Mouse (Mus musculus) heart, adult 2 months (tissue): ENCODE measurements around the gene Scamp5.

Source experiments
- CTCF ChIP-seq: fragments of 200-600 bp; IDR thresholded peaks from 2 replicates; pipeline ENCODE4 v1.8.1; 2022; ENCODE audit warnings: antibody characterized with exemption, mild to moderate bottlenecking, moderate library complexity
- EP300 ChIP-seq: fragments of 200-500 bp; IDR thresholded peaks from 2 replicates; pipeline ENCODE4 v1.6.1; 2011; ENCODE audit warnings: low read depth, low read length, control low read depth; ENCODE audit not compliant: insufficient read depth
- POLR2A ChIP-seq: fragments of 200-500 bp; IDR thresholded peaks from 2 replicates; pipeline ENCODE4 v1.6.1; 2011; ENCODE audit warnings: mild to moderate bottlenecking, low read depth, low read length, control low read depth; ENCODE audit not compliant: insufficient read depth

DNA sequence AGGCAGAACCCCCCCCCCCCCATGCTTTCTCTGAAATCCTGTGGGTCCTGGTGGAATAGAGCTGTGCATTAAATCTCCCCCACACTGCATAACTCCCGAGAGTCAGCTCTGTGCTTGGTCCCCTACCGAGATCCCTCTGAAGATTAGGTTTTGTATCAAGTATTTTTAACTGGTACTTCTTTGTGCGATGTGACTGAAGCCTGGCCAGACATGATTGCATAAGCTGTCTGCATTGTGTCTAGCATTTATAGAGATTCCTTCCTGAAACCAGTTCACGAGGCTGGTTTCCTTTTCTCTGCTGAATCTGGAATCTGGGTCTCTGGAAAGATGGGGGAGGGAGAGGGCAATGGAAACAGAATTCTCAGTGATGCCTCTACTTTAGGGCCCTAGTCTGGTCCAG, 39.5 kb downstream of the Scamp5 start:
- TF ChIP-seq CTCF = no peak
- TF ChIP-seq EP300 = no peak
- TF ChIP-seq POLR2A = no peak
